Mouse (Mus musculus): Measurements from ENCODE around the gene Psmd11. TPM values are rescaled to one million over a fixed set of nuclear protein-coding genes. Genes with fewer than 3 reads are reported as not detected.

Psmd11 gene
- polyA plus RNA-seq, 1 experiment from 2014 or later, result 321 TPM

- Histone ChIP-seq H3K9ac (replicated peaks) (no peak overlapping the region), H3K9me3 (no peaks in the 10 kb centered on the region), H3K27ac (no peak overlapping the region), H3K36me3 (no peaks in the 10 kb centered on the region), H3K27me3 (peaks cover 13% of the 10 kb centered on the region; the same call in 1 of the 2 replicates), H3K4me1 (replicated peaks) (peaks cover 67% of the 10 kb centered on the region), H3K4me3 (replicated peaks) (no peak overlapping the region), H3K4me2 (replicated peaks) (no peak overlapping the region)
- no peak for ATAC-seq
- 58% methylated on average over 7 of the region's 7 CpGs for WGBS
These were observed 85.4 kb downstream of the Psmd11 start for GRCm38 (mm10) chr11:80513796-80514195.

DNA sequence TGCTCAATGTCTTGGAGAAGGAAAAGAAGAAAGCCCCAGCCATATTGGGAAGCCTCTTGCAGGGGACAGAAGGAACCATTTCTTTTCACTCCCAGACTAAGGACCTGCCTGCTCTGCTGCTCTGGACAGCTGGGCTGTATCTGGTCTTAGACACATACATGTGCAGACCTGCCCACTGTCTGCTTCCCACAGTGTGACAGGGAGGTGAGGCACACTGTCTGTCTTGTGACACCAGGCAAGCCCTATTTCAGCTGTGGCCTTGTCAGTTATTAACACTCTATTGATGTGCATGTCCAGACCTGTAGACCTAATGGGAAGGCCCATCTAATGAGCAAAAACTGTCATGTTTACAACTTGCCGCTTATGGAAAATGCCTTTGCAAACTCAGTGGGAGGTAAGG lies 86.9 kb downstream of the Psmd11 start:
- H3K9ac ChIP-seq (replicated peaks), result no peak overlapping the region; the same call in 1 of the 2 replicates
- no peak overlapping the region for H3K4me2 ChIP-seq (replicated peaks)
- H3K27me3 ChIP-seq, result peaks cover 13% of the 10 kb centered on the region; the same call in 1 of the 2 replicates
- H3K4me3 ChIP-seq (replicated peaks), result no peak overlapping the region
- ATAC-seq, result no peak
- peaks cover 70% of the 10 kb centered on the region for H3K4me1 ChIP-seq (replicated peaks)
- peak overlapping the region; percentile 10; the same call in 1 of the 2 replicates for H3K27ac ChIP-seq
- no peaks in the 10 kb centered on the region for H3K9me3 ChIP-seq
- 56% methylated on average over 1 of the region's 1 CpGs for WGBS
- H3K36me3 ChIP-seq, result no peaks in the 10 kb centered on the region

DNA sequence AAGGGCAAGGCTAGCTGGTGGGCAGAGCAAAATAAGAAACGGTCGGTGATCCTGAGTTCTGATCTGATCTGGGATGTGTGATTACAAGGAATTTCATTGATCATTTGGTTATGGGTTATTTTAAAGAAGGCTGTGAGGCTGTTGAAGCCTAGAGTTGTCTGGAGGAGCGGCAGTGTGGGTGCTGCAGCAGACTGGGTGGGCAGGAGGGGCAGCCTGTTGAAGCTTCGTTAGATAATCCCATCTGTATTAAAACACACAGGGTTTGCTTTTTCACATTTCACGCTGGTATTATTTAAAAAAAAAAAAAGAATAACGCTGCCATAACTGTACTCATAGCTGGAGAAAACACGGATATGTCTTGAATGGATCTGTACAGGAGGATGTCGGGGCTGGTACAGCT lies 87.5 kb downstream of the Psmd11 start:
- 81% methylated on average over 8 of the region's 8 CpGs for WGBS
- H3K36me3 ChIP-seq, result no peaks in the 10 kb centered on the region
- peaks cover 12% of the 10 kb centered on the region; the same call in 1 of the 2 replicates for H3K27me3 ChIP-seq
- H3K4me2 ChIP-seq (replicated peaks), result no peak overlapping the region
- H3K4me1 ChIP-seq (replicated peaks), result peaks cover 70% of the 10 kb centered on the region
- no peaks in the 10 kb centered on the region for H3K9me3 ChIP-seq
- H3K27ac ChIP-seq, result peak overlapping the region; percentile 10; the same call in 1 of the 2 replicates
- no peak for ATAC-seq
- peak overlapping the region; percentile 3; the same call in 1 of the 2 replicates for H3K9ac ChIP-seq (replicated peaks)
- no peak overlapping the region for H3K4me3 ChIP-seq (replicated peaks)

GRCm38 (mm10) chr11:80518421-80519367 lies 90.3 kb downstream of the Psmd11 start:
- Histone ChIP-seq H3K36me3 (no peaks in the 10 kb centered on the region), H3K9ac (replicated peaks) (peak overlapping the region; percentile 21), H3K27me3 (peaks cover 5% of the 10 kb centered on the region; the same call in 1 of the 2 replicates), H3K4me1 (replicated peaks) (peaks cover 55% of the 10 kb centered on the region), H3K9me3 (no peaks in the 10 kb centered on the region), H3K4me2 (replicated peaks) (peak overlapping the region; percentile 13; the same call in 1 of the 2 replicates), H3K27ac (peak overlapping the region; percentile 93), H3K4me3 (replicated peaks) (no peak overlapping the region)
- WGBS, result 14% methylated on average over 9 of the region's 9 CpGs
- ATAC-seq, result peak; percentile 98

- no peaks in the 10 kb centered on the region for H3K9me3 ChIP-seq
- WGBS, result 81% methylated on average over 2 of the region's 2 CpGs
- no peak overlapping the region for H3K27ac ChIP-seq
- peaks cover 32% of the 10 kb centered on the region for H3K4me1 ChIP-seq (replicated peaks)
- no peak overlapping the region for H3K4me3 ChIP-seq (replicated peaks)
- ATAC-seq, result no peak
- no peak overlapping the region for H3K9ac ChIP-seq (replicated peaks)
- H3K27me3 ChIP-seq, result no peaks in the 10 kb centered on the region
- H3K4me2 ChIP-seq (replicated peaks), result no peak overlapping the region
- no peaks in the 10 kb centered on the region for H3K36me3 ChIP-seq
These were observed 92.7 kb downstream of the Psmd11 start for GRCm38 (mm10) chr11:80521148-80521547.

Other genes with a start within 250 kb of the Psmd11 start
- 2.6 and 3.1 TPM in 2 replicates for gene Rnf135, start 244.8 kb upstream of the Psmd11 start, polyA plus RNA-seq (2015; fragmentation: Nextera tagmentation; extraction: Ambion mirVana)
- gene Rhot1, start 219.6 kb upstream of the Psmd11 start, polyA plus RNA-seq (2015; fragmentation: Nextera tagmentation; extraction: Ambion mirVana), result 69.7 and 70.5 TPM in 2 replicates
- gene Rhbdl3, start 127.7 kb upstream of the Psmd11 start, polyA plus RNA-seq (2015; fragmentation: Nextera tagmentation; extraction: Ambion mirVana), result 15.3 and 28.0 TPM in 2 replicates
- gene 5730455P16Rik, start 50.6 kb upstream of the Psmd11 start, polyA plus RNA-seq (2015; fragmentation: Nextera tagmentation; extraction: Ambion mirVana), result 32.2 and 36.7 TPM in 2 replicates
- gene Zfp207, start 45.3 kb upstream of the Psmd11 start, polyA plus RNA-seq (2015; fragmentation: Nextera tagmentation; extraction: Ambion mirVana), result 244 and 250 TPM in 2 replicates
- 88.3 and 98.6 TPM in 2 replicates for gene Cdk5r1, start 48.4 kb downstream of the Psmd11 start, polyA plus RNA-seq (2015; fragmentation: Nextera tagmentation; extraction: Ambion mirVana)